In genomic region chr7:128779305-128779704, GRCm38 (mm10) we compare ENCODE assay signal across 8 mouse cellular contexts. TPM values are rescaled to one million over a fixed set of nuclear protein-coding genes. Genes with fewer than 3 reads are reported as not detected.
A peak's percentile ranks its signal among the peaks of the same experiment; 100 is the strongest.
DNase-seq lines count a peak whose midpoint lies in the region; ATAC-seq and TF ChIP-seq lines count a peak whose summit lies in the region.

No protein-coding gene starts in this region.

- H3K4me1 ChIP-seq in G1E (ENCODE audit: insufficient read depth, low read depth, low read length) = no peaks in the 10 kb centered on the region
- H3K4me1 ChIP-seq in cerebellum, adult 2 months (ENCODE audit: control insufficient read depth, insufficient read depth, low read length) = no peaks in the 10 kb centered on the region
- H3K4me1 ChIP-seq in forebrain, postnatal 0 days (ENCODE audit: insufficient read depth) = no peaks in the 10 kb centered on the region
- H3K4me1 ChIP-seq in lung, adult 2 months (ENCODE audit: control insufficient read depth, insufficient read depth, low read length) = no peaks in the 10 kb centered on the region

- no peak overlapping the region for H3K4me2 ChIP-seq in forebrain, postnatal 0 days (ENCODE audit: low read depth)

- intact Hi-C loops in gastrocnemius, adult 2 months (cut with DNase I) = no loop called here
- intact Hi-C loops in gastrocnemius, postnatal 36 days (cut with DNase I) = no loop called here

- H3K4me3 ChIP-seq in gastrocnemius, adult 2 months = no peak overlapping the region
- no peak overlapping the region for H3K4me3 ChIP-seq in G1E (ENCODE audit: low read depth, low read length)
- H3K4me3 ChIP-seq in cerebellum, adult 2 months (replicated peaks; ENCODE audit: insufficient read depth, low read depth, low read length) = no peak overlapping the region
- H3K4me3 ChIP-seq in forebrain, postnatal 0 days (ENCODE audit: low read depth, low read length) = no peak overlapping the region
- H3K4me3 ChIP-seq in lung, adult 2 months (replicated peaks; ENCODE audit: extremely low read depth, low read depth, low read length) = no peak overlapping the region

- 36% methylated on average over 6 of the region's 6 CpGs for WGBS in cerebellum, adult 2 months
- 25% methylated on average over 6 of the region's 6 CpGs for WGBS in forebrain, postnatal 0 days
- WGBS in lung, adult 2 months = 45% methylated on average over 6 of the region's 6 CpGs

- peak; percentile 61 for TF ChIP-seq CTCF in gastrocnemius, adult 2 months (IDR thresholded peaks at IDR 0.05)
- peak; percentile 65 for TF ChIP-seq CTCF in G1E (IDR thresholded peaks at IDR 0.05; ENCODE audit: low read depth, low read length)
- TF ChIP-seq CTCF in cerebellum, adult 2 months (IDR thresholded peaks at IDR 0.05; ENCODE audit: borderline replicate concordance, insufficient read depth, low read depth, low read length) = peak; percentile 68; the same call in 1 of the 2 replicates
- TF ChIP-seq CTCF in forebrain, postnatal 0 days (IDR thresholded peaks at IDR 0.05; ENCODE audit: low read depth) = peak; percentile 92
- TF ChIP-seq CTCF in lung, adult 2 months (IDR thresholded peaks at IDR 0.05; ENCODE audit: insufficient read depth, low read length) = peak; percentile 77

- H3K9me3 ChIP-seq in G1E (replicated peaks) = no peaks in the 10 kb centered on the region
- H3K9me3 ChIP-seq in forebrain, postnatal 0 days (ENCODE audit: low read length) = no peaks in the 10 kb centered on the region

- peak; percentile 64 for ATAC-seq in G1E (ENCODE audit: extremely low read depth, insufficient number of reproducible peaks, low FRiP score, poor library complexity, severe bottlenecking)
- ATAC-seq in forebrain, postnatal 0 days = peak; percentile 93

- H3K27me3 ChIP-seq in G1E (ENCODE audit: insufficient read depth, low read length) = no peaks in the 10 kb centered on the region
- no peaks in the 10 kb centered on the region for H3K27me3 ChIP-seq in cerebellum, adult 2 months (ENCODE audit: control insufficient read depth, insufficient read depth, low read length)
- H3K27me3 ChIP-seq in forebrain, postnatal 0 days (ENCODE audit: insufficient read depth, low read length) = no peaks in the 10 kb centered on the region

- H3K9ac ChIP-seq in forebrain, postnatal 0 days = no peak overlapping the region

- H3K27ac ChIP-seq in gastrocnemius, adult 2 months = no peak overlapping the region
- H3K27ac ChIP-seq in cerebellum, adult 2 months (ENCODE audit: insufficient read depth, low read length) = no peak overlapping the region
- no peak overlapping the region for H3K27ac ChIP-seq in forebrain, postnatal 0 days (ENCODE audit: low read depth, low read length)

- no peak for TF ChIP-seq POLR2A in cerebellum, adult 2 months (IDR thresholded peaks at IDR 0.05; ENCODE audit: borderline replicate concordance, insufficient read depth, low read length)
- TF ChIP-seq POLR2A in lung, adult 2 months (IDR thresholded peaks at IDR 0.05; ENCODE audit: borderline replicate concordance, extremely low read depth, low read depth, low read length) = no peak

- DNase-seq in gastrocnemius, adult 2 months = no peak
- DNase-seq in gastrocnemius, postnatal 36 days = no peak
- DNase-seq in G1E (ENCODE audit: low spot score) = peak; percentile 14
- peak; percentile 35 for DNase-seq in cerebellum, adult 2 months
- peak; percentile 93 for DNase-seq in forebrain, postnatal 0 days
- DNase-seq in kidney, postnatal 36 days = peak; percentile 16 to 74
- no peak for DNase-seq in lung, adult 2 months
- DNase-seq in retina, postnatal 7 days (ENCODE audit: low read depth, low spot score) = peak; percentile 70

- H3K36me3 ChIP-seq in G1E (replicated peaks) = peaks cover 93% of the 10 kb centered on the region
- H3K36me3 ChIP-seq in forebrain, postnatal 0 days (ENCODE audit: insufficient read depth) = peaks cover 70% of the 10 kb centered on the region

RNA-seq across cellular contexts. Expression of gene Sec23ip, which starts 34.6 kb away (rescaled TPM):
- total RNA-seq in gastrocnemius, adult 2 months (2021) = 10 to 100 TPM; 22.7 to 23.5 TPM
- 10 to 100 TPM; 21.1 to 21.6 TPM for total RNA-seq in gastrocnemius, postnatal 36 days (2021)
- total RNA-seq in G1E (2014; fragmentation: Nextera tagmentation) (41.8 and 44.7 TPM in 2 replicates), G1E (2017) (37.9 and 43.2 TPM in 2 replicates)
- 10.1 and 15.5 TPM in 2 replicates for polyA plus RNA-seq in G1E (2012)
- 18.2 and 21.7 TPM in 2 replicates for polyA plus RNA-seq in cerebellum, adult 2 months (2012; rRNA removed)
- 18.3 and 22.0 TPM in 2 replicates for total RNA-seq in forebrain, postnatal 0 days (2014; rRNA removed)
- polyA plus RNA-seq in forebrain, postnatal 0 days (2015; fragmentation: Nextera tagmentation; extraction: Ambion mirVana) = 16.6 and 23.8 TPM in 2 replicates
- 19.3 and 24.3 TPM in 2 replicates for polyA plus RNA-seq in lung, adult 2 months (2012; rRNA removed)

RNA-seq across cellular contexts. Expression of gene Mcmbp, which starts 39.0 kb away (rescaled TPM):
- 10 to 100 TPM; 17.1 to 19.4 TPM for total RNA-seq in gastrocnemius, adult 2 months (2021)
- total RNA-seq in gastrocnemius, postnatal 36 days (2021) = 10 to 100 TPM; 13.8 to 14.5 TPM
- total RNA-seq in G1E (2014; fragmentation: Nextera tagmentation) = 91.6 and 100 TPM in 2 replicates
- total RNA-seq in G1E (2017) = 56.3 and 62.9 TPM in 2 replicates
- polyA plus RNA-seq in G1E (2012) = 16.5 and 28.6 TPM in 2 replicates
- polyA plus RNA-seq in cerebellum, adult 2 months (2012; rRNA removed) = 20.5 and 22.6 TPM in 2 replicates
- total RNA-seq in forebrain, postnatal 0 days (2014; rRNA removed) = 34.6 and 43.3 TPM in 2 replicates
- 32.4 and 42.0 TPM in 2 replicates for polyA plus RNA-seq in forebrain, postnatal 0 days (2015; fragmentation: Nextera tagmentation; extraction: Ambion mirVana)
- polyA plus RNA-seq in lung, adult 2 months (2012; rRNA removed) = 31.1 and 32.5 TPM in 2 replicates

Comparison
In these comparisons a context has a peak if more than half of its experiments do, and no peak if none do; other contexts are left out.
1. DNase-seq: peak in G1E (single experiment), cerebellum, adult 2 months (2 of 2), forebrain, postnatal 0 days (single experiment), kidney, postnatal 36 days (2 of 2) and retina, postnatal 7 days (single experiment); none in gastrocnemius, adult 2 months (single experiment), gastrocnemius, postnatal 36 days (0 of 2) and lung, adult 2 months (single experiment).
2. Peak in every context shown above with its lines, with median percentiles within 50 percentile points of each other: CTCF ChIP-seq.